Mouse (Mus musculus): Measurements from ENCODE around the gene Trak1.

The Trak1 gene

GRCm38 (mm10) chr9:121347981-121348380, 50.7 kb downstream of the Trak1 start:
- no peak for DNase-seq (ENCODE audit: low spot score)

DNA sequence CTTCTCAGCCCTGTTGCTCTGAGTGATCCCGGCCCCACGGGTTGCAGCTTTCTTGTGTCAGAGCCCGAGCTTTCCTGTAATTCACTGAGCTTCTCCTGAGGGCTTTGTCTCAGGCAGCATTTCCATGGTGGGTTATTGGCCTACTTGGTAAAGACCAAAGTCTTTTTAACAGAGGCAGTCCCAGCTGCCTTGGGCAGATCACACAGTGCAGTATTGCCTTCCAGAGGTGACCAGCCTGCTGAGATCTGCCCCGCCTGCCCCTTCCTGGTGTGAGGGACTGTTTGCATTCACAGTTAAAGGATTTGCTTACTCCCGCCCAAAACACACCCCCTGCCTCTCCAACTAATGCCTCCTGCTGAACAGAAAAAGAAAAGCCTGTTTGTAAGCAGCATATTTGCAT, 51.2 kb downstream of the Trak1 start:
- no peak for DNase-seq (ENCODE audit: low spot score)

GRCm38 (mm10) chr9:121349111-121349510, 51.8 kb downstream of the Trak1 start:
- DNase-seq (ENCODE audit: low spot score) = no peak

DNA sequence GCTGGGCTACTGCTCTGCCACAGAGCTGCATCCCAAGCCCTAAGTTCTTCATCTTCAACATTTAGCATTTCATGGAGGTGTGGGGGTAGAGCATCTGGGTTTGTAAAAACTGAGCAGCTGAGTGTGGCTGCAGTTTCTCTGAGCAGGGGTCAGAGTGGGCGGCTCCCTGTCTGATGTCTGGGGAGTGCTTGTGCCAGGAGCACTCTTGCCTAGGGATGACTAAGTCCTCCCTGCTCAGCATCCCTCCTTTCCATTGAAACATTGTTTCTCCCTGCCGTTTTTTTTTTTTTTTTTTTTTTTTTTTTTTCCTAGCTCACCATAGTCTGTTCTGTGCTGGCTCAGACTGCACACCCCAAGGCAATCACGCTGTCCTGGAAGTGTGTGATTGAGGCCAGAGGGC, 53.3 kb downstream of the Trak1 start:
- DNase-seq (ENCODE audit: low spot score) = no peak

DNA sequence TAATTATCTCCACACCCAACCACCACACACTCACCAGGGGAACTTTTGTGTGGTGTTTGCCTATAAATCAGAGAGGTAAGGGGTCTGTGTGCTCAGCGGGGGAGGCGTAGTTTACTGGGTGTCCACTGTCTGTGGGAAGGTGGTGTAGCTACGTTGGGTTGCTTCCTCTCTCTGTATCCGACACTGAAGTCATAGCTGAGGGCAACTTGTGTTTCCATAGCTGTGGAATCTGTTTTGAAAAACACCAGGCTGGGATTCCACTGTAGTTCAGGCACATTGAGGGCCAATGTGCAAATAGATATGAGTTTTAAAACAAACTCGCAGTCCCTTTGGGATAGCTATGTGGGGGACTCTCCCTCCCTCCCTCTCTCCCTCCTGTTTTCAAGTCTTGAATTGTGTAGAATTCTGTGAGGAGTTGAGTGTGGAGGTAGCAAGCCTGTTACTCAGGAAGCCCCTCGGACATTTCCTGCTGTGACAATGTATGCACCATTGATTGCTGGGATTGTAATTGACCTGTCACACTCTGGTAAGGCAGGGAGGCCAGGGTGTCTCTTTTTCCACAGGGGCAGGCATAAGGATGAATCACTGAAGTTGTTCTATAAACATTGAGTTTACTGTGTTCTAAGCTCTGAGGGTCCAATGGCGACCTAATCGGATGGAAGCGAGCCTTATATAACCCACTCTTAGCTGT, 54.2 kb downstream of the Trak1 start:
- peak; percentile 41 for DNase-seq (ENCODE audit: low spot score)

DNA sequence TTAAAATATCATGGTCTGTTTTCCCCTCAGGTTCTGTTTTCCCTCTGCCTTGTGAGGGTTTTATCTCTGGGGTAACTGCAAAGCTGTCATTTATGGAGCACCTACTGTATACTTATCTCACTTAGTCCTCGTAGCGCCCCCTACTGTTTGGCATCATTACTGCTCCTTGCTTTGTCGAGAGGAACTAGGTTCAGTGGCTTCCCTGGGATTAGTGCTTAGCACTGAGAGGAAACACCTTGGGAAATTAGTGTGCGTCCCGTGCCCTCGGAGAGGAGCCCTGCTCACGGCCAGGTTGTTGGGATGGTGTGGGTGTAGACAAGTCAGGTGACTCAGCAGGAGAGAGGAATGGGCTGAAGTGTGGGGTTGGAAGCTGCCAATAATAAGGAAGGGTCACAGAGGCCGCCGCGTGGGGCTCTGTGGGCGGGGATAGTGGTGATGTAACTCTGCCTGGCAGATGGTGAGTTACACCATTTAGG, 54.9 kb downstream of the Trak1 start:
- DNase-seq (ENCODE audit: low spot score) = peak; percentile 71

- DNase-seq (ENCODE audit: low spot score) = no peak
Measured at GRCm38 (mm10) chr9:121352726-121353125, 55.4 kb downstream of the Trak1 start.

GRCm38 (mm10) chr9:121354792-121355390, 57.6 kb downstream of the Trak1 start:
- no peak for DNase-seq (ENCODE audit: low spot score)

DNA sequence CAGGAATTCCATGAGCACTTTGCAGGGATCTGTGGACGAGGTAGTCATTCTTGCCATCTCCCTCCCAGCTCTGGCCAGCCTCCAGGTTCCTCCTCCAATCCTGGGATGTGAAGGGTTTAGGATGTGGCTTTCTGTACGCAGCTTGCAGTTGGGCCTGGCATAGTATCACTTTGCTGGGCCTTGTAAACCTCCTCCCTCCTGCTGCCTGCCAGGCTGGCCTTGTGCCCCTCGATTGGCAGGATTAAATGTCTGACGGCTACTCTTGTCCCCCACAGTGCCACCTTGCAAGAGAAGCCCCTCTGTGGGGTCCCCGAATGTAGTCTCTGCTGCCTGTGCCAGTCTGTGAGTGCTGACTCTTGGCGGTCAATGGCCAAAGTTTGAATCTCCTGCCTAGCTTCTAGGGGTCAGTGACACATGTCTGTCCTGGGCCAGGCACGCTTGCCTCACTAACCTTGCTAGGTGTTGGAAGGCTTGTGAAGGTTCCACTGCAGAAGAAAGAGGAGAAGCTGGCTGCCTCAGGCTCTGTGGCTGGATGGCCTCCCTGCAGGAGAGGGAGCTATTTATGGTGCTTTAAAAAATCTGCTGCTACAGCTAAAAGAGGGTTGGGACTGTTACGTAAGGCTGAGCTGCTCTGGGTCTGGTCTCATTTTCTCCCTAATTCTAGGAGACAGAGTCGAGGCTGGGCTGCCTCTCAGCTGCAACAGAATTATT, 58.3 kb downstream of the Trak1 start:
- no peak for DNase-seq (ENCODE audit: low spot score)

DNA sequence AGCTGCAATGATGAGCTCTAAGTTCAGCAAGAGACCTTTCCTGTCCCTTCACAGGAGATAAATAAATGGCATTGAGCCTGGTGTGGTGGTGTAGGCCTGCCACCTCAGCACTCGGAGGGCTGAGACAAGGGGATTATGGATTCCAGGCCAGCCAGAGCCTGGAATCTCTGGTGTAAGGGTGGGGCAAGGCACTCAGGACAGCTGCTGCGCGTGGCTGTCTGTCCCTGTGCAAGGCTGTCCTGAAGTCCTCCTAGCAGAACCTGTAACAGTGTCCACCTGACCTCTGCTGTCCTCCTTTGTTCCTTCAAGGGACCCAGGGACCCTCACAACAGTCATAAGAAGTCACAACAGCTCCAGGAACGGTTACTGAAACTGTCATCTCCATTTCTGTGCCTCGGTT, 59.8 kb downstream of the Trak1 start:
- no peak for DNase-seq (ENCODE audit: low spot score)

- DNase-seq (ENCODE audit: low spot score) = no peak
Measured at GRCm38 (mm10) chr9:121357582-121358275, 60.4 kb downstream of the Trak1 start.

- no peak for DNase-seq (ENCODE audit: low spot score)
Measured at GRCm38 (mm10) chr9:121358418-121358817, 61.1 kb downstream of the Trak1 start.

GRCm38 (mm10) chr9:121359266-121359972, 62.1 kb downstream of the Trak1 start:
- no peak for DNase-seq (ENCODE audit: low spot score)

GRCm38 (mm10) chr9:121360327-121360954, 63.1 kb downstream of the Trak1 start:
- no peak for DNase-seq (ENCODE audit: low spot score)

- DNase-seq (ENCODE audit: low spot score) = no peak
Measured at GRCm38 (mm10) chr9:121361010-121361409, 63.7 kb downstream of the Trak1 start.

GRCm38 (mm10) chr9:121363932-121364331, 66.6 kb downstream of the Trak1 start:
- DNase-seq (ENCODE audit: low spot score) = no peak

DNA sequence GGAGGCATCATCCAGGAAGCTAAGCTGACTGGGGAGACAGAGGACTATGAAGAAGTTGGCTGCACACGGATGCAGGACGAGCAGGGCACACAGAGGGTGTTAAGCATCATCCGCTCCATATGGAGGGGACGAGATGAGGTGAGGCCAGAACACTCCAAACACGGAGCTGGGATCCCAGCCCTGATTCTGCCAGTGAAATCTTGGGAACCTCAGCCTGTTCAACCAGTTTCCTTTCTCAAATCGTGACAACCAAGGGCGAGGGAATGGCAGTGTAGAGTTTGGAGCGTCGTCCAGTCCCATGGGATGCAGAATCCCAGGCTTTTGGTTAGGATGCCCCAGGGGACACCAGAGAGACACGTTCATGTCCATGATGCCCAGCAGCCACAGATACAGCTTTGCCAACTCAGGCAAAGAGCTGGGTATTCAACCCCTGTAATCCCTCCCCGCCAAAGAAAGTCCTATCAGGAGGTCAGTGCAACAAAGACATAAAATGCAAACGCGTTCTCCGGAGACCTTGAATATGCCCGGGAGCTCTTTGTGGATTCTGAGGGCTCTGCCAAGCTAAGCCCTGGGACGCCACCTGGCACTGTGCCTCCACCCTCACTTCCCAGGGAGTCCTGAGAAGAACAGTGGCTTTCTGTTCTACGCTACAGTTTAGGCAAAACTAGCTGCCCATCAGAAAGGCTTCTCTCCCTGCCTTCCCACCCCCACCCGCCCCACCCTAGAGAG, 69.0 kb downstream of the Trak1 start:
- DNase-seq (ENCODE audit: low spot score) = no peak

GRCm38 (mm10) chr9:121366864-121367245, 69.6 kb downstream of the Trak1 start:
- no peak for DNase-seq (ENCODE audit: low spot score)

DNA sequence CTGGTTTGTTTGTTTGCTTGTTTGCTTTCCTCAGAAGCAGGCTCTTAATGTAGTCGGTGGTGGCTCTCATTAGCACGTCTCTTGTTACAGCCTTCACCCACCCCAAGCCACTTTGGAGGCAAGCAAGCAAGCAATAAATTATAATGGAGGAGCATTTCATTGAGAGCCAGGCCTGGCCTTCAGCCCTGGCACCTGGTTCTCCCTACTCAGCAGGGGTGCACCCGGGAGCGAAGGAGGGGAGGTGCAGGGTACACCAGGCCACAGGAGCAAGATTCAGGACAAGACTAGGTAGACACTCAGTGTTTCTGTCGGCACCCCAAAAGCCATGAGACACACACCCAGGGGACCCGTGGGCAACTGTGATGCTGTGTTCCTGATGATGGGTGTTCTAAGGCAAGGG, 72.3 kb downstream of the Trak1 start:
- DNase-seq (ENCODE audit: low spot score) = no peak

DNA sequence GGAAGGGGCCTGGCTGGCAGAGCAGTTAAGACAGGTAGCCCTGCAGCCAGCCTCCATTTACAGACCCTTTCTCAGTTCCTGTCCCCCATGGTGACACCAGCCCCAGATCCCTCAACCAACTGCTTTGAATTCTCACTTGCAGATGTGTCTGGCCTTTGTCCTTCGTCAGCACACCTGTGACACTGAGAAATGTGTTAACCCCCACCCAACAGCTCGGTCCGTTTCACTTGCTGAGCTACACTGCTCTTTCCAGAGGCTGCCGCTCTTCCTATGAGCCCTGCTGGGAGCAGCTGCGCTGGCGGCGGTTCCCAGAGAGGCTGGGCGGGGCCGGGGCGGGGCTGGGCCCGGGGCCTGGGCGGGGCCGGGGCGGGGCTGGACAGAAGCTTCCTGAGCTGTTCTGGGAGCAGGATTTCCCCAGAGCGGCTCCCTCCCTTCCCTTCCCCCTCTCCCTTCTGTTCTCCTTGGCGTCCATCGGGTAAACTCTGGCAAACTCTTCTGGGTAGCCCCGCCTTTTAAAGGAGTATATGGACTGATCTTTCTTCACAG, 74.1 kb downstream of the Trak1 start:
- DNase-seq (ENCODE audit: low spot score) = peak; percentile 91

Data from retina, embryonic 14.5 days (tissue).